Mouse (Mus musculus): ENCODE results near the gene Ccdc18. TPM values are rescaled to one million over a fixed set of nuclear protein-coding genes. Genes with fewer than 3 reads are reported as not detected.
"Not testable (repeated sequence)": the region's sequence is repeated elsewhere in the genome, so short reads cannot be mapped to it uniquely, and the experiment has no call there.

Gene Ccdc18
- polyA plus RNA-seq, 1 experiment: not detected

DNA sequence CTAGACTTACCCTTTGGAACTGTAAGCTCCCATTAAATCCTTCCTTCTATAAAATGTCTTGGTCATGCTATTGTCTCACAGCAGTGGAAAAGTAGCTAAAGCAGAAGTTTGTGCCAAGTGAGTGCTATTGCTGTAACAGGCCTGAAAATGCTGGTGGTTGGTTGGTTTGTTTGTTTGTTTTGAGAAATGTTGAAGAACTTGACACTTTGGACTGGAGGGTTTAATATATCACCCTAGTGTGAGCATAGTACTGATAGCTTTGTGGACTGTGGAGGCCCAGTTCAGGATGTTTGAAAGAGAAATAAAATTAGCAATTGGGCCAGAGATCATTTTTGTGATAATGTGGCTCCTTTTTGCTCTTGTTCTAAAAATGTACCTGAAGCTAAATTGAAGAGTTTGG is 93.5 kb downstream of the Ccdc18 start:
- no peak overlapping the region for H3K4me3 ChIP-seq (ENCODE audit: insufficient read depth, low read depth, low read length)
- no peaks in the 10 kb centered on the region for H3K4me1 ChIP-seq (ENCODE audit: control insufficient read depth, insufficient read depth, low read length)
- no peak for TF ChIP-seq POLR2A (IDR thresholded peaks at IDR 0.05; ENCODE audit: insufficient read depth, low read depth, low read length)
- no peak for TF ChIP-seq CTCF (IDR thresholded peaks at IDR 0.05; ENCODE audit: insufficient read depth, low read depth, low read length)
- H3K27ac ChIP-seq (ENCODE audit: insufficient read depth, low read depth, low read length): no peak overlapping the region

DNA sequence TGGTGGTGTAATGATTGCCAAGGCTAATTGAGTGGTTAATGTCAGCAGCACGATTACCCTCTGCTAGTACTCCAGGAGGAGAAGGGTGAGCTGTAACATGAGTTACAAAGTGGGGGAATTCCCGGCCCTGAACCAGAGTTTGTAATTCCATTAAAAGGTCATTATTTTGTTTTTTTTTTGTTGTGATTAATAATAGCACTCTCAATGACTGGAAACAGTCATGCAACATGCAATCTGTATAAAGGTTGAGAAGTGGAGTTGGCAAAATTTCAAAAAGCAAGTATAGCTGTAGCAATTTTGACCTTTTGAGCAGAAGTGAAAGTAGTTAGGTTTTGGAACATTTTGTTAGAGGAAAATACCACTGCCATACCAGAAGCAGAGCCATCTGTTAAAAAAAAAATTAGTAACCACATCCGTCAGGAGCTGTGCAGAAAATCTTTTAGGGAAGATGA is 113.7 kb downstream of the Ccdc18 start:
- no peak for TF ChIP-seq CTCF (IDR thresholded peaks at IDR 0.05; ENCODE audit: insufficient read depth, low read depth, low read length)
- TF ChIP-seq POLR2A (IDR thresholded peaks at IDR 0.05; ENCODE audit: insufficient read depth, low read depth, low read length): no peak
- H3K4me3 ChIP-seq (ENCODE audit: insufficient read depth, low read depth, low read length): no peak overlapping the region
- H3K27ac ChIP-seq (ENCODE audit: insufficient read depth, low read depth, low read length): no peak overlapping the region
- 47% methylated on average over 3 of the region's 3 CpGs for WGBS
- no peaks in the 10 kb centered on the region for H3K4me1 ChIP-seq (ENCODE audit: control insufficient read depth, insufficient read depth, low read length)

DNA sequence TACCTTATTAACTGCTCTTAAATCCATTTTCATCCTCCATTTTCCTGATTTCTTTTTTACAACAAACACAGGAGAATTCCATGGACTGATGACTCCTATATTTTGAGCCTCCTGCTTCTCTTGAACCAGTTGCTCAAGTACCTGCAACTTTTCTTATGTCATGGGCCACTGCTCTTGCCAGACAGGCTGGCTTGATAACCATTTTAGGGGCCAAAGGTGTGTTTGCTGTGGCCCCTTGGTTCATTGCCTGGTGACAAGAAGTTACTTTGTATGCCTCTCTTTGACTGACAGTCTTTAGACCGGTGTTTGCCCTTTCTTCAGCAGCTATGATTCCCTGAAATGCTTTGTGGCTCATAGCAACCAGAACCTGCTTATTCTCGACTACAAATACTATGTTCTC is 117.4 kb downstream of the Ccdc18 start:
- Histone ChIP-seq H3K4me3 (ENCODE audit: insufficient read depth, low read depth, low read length) (no peak overlapping the region), H3K27ac (ENCODE audit: insufficient read depth, low read depth, low read length) (no peak overlapping the region), H3K4me1 (ENCODE audit: control insufficient read depth, insufficient read depth, low read length) (no peaks in the 10 kb centered on the region)
- TF ChIP-seq CTCF (IDR thresholded peaks at IDR 0.05; ENCODE audit: insufficient read depth, low read depth, low read length) (no peak), POLR2A (IDR thresholded peaks at IDR 0.05; ENCODE audit: insufficient read depth, low read depth, low read length) (no peak)
- WGBS: 75% methylated on average over 2 of the region's 2 CpGs

DNA sequence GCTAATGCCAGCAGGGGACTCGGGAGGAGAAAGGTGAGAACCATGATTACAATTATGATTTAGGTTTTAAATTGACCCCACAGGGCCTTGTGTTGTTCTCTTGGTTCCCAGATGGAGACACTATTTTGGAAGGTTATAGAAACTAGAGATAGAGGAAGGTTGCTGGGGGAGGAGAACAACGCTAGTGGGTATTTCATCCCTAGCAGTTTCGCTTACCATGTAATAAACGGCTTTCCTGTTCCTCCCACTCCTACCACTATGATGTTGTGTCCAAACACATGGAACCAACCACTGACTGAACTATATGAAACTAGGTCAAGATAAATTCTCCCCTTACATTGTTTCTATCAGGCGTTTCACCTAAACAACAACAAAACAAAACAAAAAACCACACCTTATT is 122.6 kb downstream of the Ccdc18 start:
- Histone ChIP-seq H3K4me1 (ENCODE audit: control insufficient read depth, insufficient read depth, low read length) (no peaks in the 10 kb centered on the region), H3K27ac (ENCODE audit: insufficient read depth, low read depth, low read length) (no peak overlapping the region), H3K4me3 (ENCODE audit: insufficient read depth, low read depth, low read length) (no peak overlapping the region)
- WGBS: 82% methylated on average over 5 of the region's 5 CpGs
- TF ChIP-seq CTCF (IDR thresholded peaks at IDR 0.05; ENCODE audit: insufficient read depth, low read depth, low read length): no peak
- TF ChIP-seq POLR2A (IDR thresholded peaks at IDR 0.05; ENCODE audit: insufficient read depth, low read depth, low read length): no peak

DNA sequence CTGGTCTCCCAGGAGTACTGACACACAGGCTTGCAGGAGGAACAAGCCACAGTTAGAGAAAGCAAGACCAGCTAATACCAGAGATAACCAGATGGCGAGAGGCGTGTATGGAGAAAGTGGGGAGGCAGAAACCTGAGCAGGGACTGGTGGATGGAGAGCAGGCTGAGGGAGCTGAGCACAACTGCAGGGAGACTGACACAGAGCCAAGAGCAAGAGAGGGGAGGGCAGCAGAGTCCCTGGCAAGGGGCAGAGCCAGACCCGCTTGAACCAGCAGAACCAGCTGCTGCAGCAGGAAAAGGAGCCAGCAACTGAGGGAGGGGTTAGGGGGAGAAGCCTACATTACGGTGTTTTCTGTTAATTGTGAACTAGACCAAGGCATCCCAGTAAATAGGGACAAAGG is 130.0 kb downstream of the Ccdc18 start:
- WGBS: 26% methylated on average over 4 of the region's 4 CpGs
- H3K4me1 ChIP-seq (ENCODE audit: control insufficient read depth, insufficient read depth, low read length): no peaks in the 10 kb centered on the region
- TF ChIP-seq CTCF (IDR thresholded peaks at IDR 0.05; ENCODE audit: insufficient read depth, low read depth, low read length) (no peak), POLR2A (IDR thresholded peaks at IDR 0.05; ENCODE audit: insufficient read depth, low read depth, low read length) (no peak)
- H3K27ac ChIP-seq (ENCODE audit: insufficient read depth, low read depth, low read length): no peak overlapping the region
- no peak overlapping the region for H3K4me3 ChIP-seq (ENCODE audit: insufficient read depth, low read depth, low read length)

DNA sequence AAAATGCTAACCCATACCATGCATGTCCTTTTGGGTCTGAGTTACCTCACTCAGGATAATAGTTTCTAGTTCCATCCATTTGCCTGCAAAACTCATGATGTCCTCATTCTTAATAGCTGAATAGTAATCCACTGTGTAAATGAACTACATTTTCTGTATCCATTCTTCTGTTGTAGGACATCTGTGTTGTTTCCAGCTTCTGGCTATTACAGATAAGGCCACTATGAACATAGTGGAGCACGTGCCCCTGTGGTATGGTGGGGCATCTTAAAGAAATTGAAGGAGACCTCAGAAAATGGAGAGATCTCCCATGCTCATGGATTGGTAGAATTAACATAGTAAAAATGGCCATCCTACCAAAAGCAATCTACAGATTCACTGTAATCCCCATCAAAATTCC is 131.1 kb downstream of the Ccdc18 start:
- 77% methylated on average over 1 of the region's 1 CpGs for WGBS
- H3K4me3 ChIP-seq (ENCODE audit: insufficient read depth, low read depth, low read length); H3K4me1 ChIP-seq (ENCODE audit: control insufficient read depth, insufficient read depth, low read length); H3K27ac ChIP-seq (ENCODE audit: insufficient read depth, low read depth, low read length): not testable (repeated sequence)

DNA sequence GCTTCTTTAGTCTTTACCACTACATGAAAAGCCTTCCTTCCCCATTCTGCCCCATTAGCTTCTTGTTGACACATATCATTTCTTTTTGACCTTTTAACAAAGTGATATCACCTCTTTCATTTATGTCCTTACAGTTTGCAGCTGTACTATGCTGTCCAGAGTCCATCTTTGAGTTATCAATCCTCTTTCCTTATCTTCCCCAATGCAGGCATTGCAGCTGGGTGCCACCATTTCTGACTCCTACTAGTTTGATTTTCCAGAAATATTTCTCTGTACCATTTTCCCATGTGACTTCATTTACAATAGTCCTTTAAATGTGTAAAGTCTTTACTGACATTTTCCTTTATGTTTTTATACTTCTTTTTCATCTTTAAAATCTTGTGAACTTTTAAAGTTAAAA is 134.3 kb downstream of the Ccdc18 start:
- Histone ChIP-seq H3K4me1 (ENCODE audit: control insufficient read depth, insufficient read depth, low read length) (peaks cover 2% of the 10 kb centered on the region; the same call in 1 of the 2 replicates), H3K4me3 (ENCODE audit: insufficient read depth, low read depth, low read length) (no peak overlapping the region), H3K27ac (ENCODE audit: insufficient read depth, low read depth, low read length) (no peak overlapping the region)
- TF ChIP-seq CTCF (IDR thresholded peaks at IDR 0.05; ENCODE audit: insufficient read depth, low read depth, low read length) (no peak), POLR2A (IDR thresholded peaks at IDR 0.05; ENCODE audit: insufficient read depth, low read depth, low read length) (no peak)

DNA sequence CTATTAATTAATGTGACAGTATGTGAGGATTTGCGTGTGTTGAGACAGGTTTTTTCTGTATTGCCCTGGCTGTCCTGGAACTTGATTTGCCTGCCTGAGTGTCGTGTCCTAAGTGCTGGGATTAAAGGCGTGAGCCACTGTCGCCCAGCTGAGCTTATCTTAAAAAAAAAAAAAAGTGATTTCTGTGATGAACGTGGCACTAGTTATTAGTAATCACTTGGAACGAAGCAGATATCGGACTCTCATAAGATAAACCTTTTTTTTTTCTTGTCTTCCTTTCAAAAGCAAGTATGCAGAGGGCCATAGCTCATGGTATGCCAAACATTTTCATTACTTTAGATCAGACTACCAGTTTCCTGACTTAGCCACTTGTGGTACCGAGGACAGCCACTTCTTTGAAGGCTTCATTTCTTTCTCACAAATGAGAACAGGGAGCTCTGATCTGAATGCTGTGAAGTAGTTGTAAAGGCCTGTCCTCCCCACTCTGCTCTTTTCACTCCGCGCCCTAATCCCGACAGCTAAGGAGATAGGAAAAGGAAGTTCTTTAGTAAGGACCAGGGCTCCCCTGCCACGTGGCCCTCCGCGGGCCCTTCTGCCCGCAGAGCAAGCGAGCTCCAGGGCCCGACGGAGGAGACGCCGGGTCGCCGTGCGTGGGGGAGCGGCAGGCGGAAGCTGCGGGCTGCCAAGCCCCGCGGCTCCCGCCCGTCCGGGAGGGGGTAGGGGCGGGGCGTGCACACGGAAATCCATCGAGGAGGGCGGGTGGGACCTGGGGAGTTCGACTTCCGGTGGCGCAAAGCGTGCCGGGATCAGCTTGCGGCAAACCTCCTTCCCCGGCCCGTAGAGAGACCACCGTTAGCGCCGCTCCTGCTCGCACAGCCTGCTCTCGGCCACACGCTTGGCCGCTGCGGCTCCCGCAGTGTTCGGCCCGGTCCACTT is 135.7 kb downstream of the Ccdc18 start, which contains the start of gene Dr1:
Dr1 (plus strand) TSS at position 771 of the 936 bp plus-strand sequence.
- Histone ChIP-seq H3K4me3 (ENCODE audit: insufficient read depth, low read depth, low read length) (peak within 1 kb of the TSS; percentile 100), H3K4me1 (ENCODE audit: control insufficient read depth, insufficient read depth, low read length) (peaks cover 2% of the 10 kb centered on the region; the same call in 1 of the 2 replicates), H3K27ac (ENCODE audit: insufficient read depth, low read depth, low read length) (peak within 1 kb of the TSS; percentile 97)
- TF ChIP-seq CTCF (IDR thresholded peaks at IDR 0.05; ENCODE audit: insufficient read depth, low read depth, low read length) (no peak), POLR2A (IDR thresholded peaks at IDR 0.05; ENCODE audit: insufficient read depth, low read depth, low read length) (peak; percentile 98)
- 1% methylated on average over 55 of the region's 55 CpGs for WGBS

DNA sequence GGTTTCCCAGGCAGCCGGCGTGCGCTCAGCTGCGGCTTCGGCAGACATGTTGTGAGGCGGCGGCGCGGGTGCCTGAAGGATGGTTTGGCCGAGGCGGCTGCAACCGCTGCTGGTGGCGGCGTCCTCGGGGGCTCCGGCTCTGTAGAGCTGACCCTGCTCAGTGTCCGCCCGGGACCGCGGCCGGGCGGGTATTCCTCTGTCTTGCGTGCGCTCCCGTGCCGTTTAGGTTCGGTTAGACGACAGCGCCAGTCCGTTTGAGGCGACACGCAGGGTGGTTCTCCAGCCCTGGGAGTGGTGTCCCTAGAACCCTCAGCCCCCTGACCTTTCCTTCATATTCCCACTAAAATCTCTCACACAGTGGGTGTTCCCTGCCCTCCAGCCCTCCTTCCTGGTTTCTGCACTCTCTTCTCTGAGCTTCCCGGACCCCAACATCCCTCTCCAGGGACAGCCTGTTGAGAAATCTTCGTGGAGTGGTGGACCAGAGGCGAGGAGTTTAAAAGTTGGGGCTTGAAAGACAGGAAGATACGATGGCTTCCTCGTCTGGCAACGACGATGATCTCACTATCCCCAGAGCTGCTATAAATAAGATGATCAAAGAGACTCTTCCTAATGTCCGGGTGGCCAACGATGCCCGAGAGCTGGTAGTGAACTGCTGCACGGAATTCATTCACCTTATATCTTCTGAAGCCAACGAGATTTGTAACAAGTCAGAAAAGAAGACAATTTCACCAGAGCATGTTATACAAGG is 136.6 kb downstream of the Ccdc18 start:
- Histone ChIP-seq H3K4me3 (ENCODE audit: insufficient read depth, low read depth, low read length) (peak overlapping the region; percentile 100), H3K4me1 (ENCODE audit: control insufficient read depth, insufficient read depth, low read length) (peaks cover 4% of the 10 kb centered on the region; the same call in 1 of the 2 replicates), H3K27ac (ENCODE audit: insufficient read depth, low read depth, low read length) (peak overlapping the region; percentile 88)
- no peak for TF ChIP-seq POLR2A (IDR thresholded peaks at IDR 0.05; ENCODE audit: insufficient read depth, low read depth, low read length)
- no peak for TF ChIP-seq CTCF (IDR thresholded peaks at IDR 0.05; ENCODE audit: insufficient read depth, low read depth, low read length)
- WGBS: under 1% methylated on average over 44 of the region's 44 CpGs

Data from olfactory bulb, adult 2 months (tissue).